In genomic region chr5:23718881-23719328, GRCm38 (mm10) we compare ENCODE assay signal across 19 mouse cellular contexts. TPM values are rescaled to one million over a fixed set of nuclear protein-coding genes. Genes with fewer than 3 reads are reported as not detected.
A peak's percentile ranks its signal among the peaks of the same experiment; 100 is the strongest.
DNase-seq lines count a peak whose midpoint lies in the region; ATAC-seq and TF ChIP-seq lines count a peak whose summit lies in the region.
"Had no signal": no experiment of that assay in that cellular context is flagged by ENCODE, and none has a peak within 500 bp of the region (broad histone marks: within the 10 kb centered on the region; RNA-seq: fewer than 3 reads in every experiment).

No protein-coding gene starts in this region.

- H3K4me3 ChIP-seq in CH12.LX (replicated peaks in 1 of 3; ENCODE audit: low read depth in 2 of 3, low read length in 2 of 3, poor library complexity in 1 of 3): no peak overlapping the region
- H3K4me3 ChIP-seq in hindbrain, embryonic 13.5 days: no peak overlapping the region
- H3K4me3 ChIP-seq: embryonic facial prominence, embryonic 12.5 days; forebrain, embryonic 13.5 days; gastrocnemius, adult 2 months; kidney, embryonic 15.5 days had no signal

- H3K4me1 ChIP-seq in CH12.LX (ENCODE audit: control insufficient read depth in 1 of 2, insufficient read depth in 2 of 2): peaks cover 12 to 22% of the 10 kb centered on the region in 2 experiments
- no peaks in the 10 kb centered on the region for H3K4me1 ChIP-seq in hindbrain, embryonic 13.5 days (replicated peaks)
- H3K4me1 ChIP-seq: embryonic facial prominence, embryonic 12.5 days; forebrain, embryonic 13.5 days; kidney, embryonic 15.5 days had no signal

- no peaks in the 10 kb centered on the region for H3K27me3 ChIP-seq in CH12.LX (replicated peaks)
- no peaks in the 10 kb centered on the region for H3K27me3 ChIP-seq in hindbrain, embryonic 13.5 days
- H3K27me3 ChIP-seq: embryonic facial prominence, embryonic 12.5 days; forebrain, embryonic 13.5 days; kidney, embryonic 15.5 days had no signal

- no peak overlapping the region for H3K27ac ChIP-seq in CH12.LX (ENCODE audit: insufficient read depth, low read depth)
- H3K27ac ChIP-seq in hindbrain, embryonic 13.5 days: no peak overlapping the region
- H3K27ac ChIP-seq: embryonic facial prominence, embryonic 12.5 days; forebrain, embryonic 13.5 days; gastrocnemius, adult 2 months; hindbrain, embryonic 14.5 days; kidney, embryonic 15.5 days; stomach, postnatal 0 days had no signal

- H3K4me2 ChIP-seq in CH12.LX (ENCODE audit: insufficient read depth, low read depth, poor library complexity, severe bottlenecking): no peak overlapping the region; the same call in none of the 2 replicates
- H3K4me2 ChIP-seq in hindbrain, embryonic 13.5 days: no peak overlapping the region
- H3K4me2 ChIP-seq: embryonic facial prominence, embryonic 12.5 days; forebrain, embryonic 13.5 days; heart, embryonic 11.5 days; hindbrain, embryonic 14.5 days; kidney, embryonic 15.5 days had no signal

- 81% methylated on average over 4 of the region's 4 CpGs for WGBS in hindbrain, embryonic 13.5 days

- H3K79me2 ChIP-seq in CH12.LX (replicated peaks; ENCODE audit: control insufficient read depth, extremely low read depth, insufficient read depth, poor library complexity, severe bottlenecking): no peaks in the 10 kb centered on the region

- dilution Hi-C loops in CH12.LX (cut with MboI; ENCODE audit: extremely low pct_ligation_motif_present, extremely low pct_unique_long_range_greater_than_20kb, low sequenced_read_pairs): no loop called here

- TF ChIP-seq RAD21 in CH12.LX (IDR thresholded peaks at IDR 0.05; ENCODE audit: low read depth, low read length): no peak

- TF ChIP-seq EP300 in CH12.LX (IDR thresholded peaks at IDR 0.05; ENCODE audit: low read length): peak; percentile 79

- peak; percentile 70 for DNase-seq in heart, adult 11 months
- no peak for DNase-seq in heart, postnatal 4 days
- DNase-seq in CH12.LX (ENCODE audit: extremely low read depth): peak; percentile 58
- DNase-seq in lung, adult 18-20 months: no peak
- DNase-seq in left cerebral cortex, adult 9 months (ENCODE audit: low spot score in 2 of 2): no peak
- DNase-seq: cerebellum, adult 2 months; gastrocnemius, adult 2 months; left cerebral cortex, postnatal 4 days; lung, adult 2 months; right cerebral cortex, postnatal 4 days had no signal

- ATAC-seq in granulocyte monocyte progenitor cell, adult 5-6 weeks (replicated peaks; ENCODE audit: poor library complexity, severe bottlenecking): peak; percentile 48
- ATAC-seq in neutrophil, adult 5-6 weeks (ENCODE audit: extremely low read depth, insufficient number of reproducible peaks, low FRiP score, poor library complexity, severe bottlenecking): peak; percentile 64; the same call in 1 of the 2 replicates
- ATAC-seq in hindbrain, embryonic 13.5 days (ENCODE audit: low FRiP score): no peak
- ATAC-seq: forebrain, embryonic 13.5 days had no signal

- TF ChIP-seq POLR2A in CH12.LX (IDR thresholded peaks at IDR 0.05; ENCODE audit: low read depth, low read length): no peak

- no peaks in the 10 kb centered on the region for H3K36me3 ChIP-seq in CH12.LX (replicated peaks in 1 of 2; ENCODE audit: control insufficient read depth in 1 of 2, insufficient read depth in 1 of 2, low read length in 1 of 2)
- no peaks in the 10 kb centered on the region for H3K36me3 ChIP-seq in hindbrain, embryonic 13.5 days
- H3K36me3 ChIP-seq: embryonic facial prominence, embryonic 12.5 days; kidney, embryonic 15.5 days had no signal

- no peaks in the 10 kb centered on the region for H3K9me3 ChIP-seq in CH12.LX (replicated peaks; ENCODE audit: low read length)
- H3K9me3 ChIP-seq in hindbrain, embryonic 13.5 days: no peaks in the 10 kb centered on the region
- H3K9me3 ChIP-seq: embryonic facial prominence, embryonic 12.5 days; forebrain, embryonic 13.5 days; kidney, embryonic 15.5 days had no signal

- in situ Hi-C loops in CH12.LX (cut with MboI; ENCODE audit: low pct_ligation_motif_present, low pct_unique_long_range_greater_than_20kb, low sequenced_read_pairs): loop anchor here (10.0 kb wide), 1 partner anchor 204 kb away; no protein-coding TSS in a partner anchor

- H3K9ac ChIP-seq in CH12.LX (ENCODE audit: insufficient read depth, low read depth): no peak overlapping the region
- no peak overlapping the region for H3K9ac ChIP-seq in hindbrain, embryonic 13.5 days
- H3K9ac ChIP-seq: embryonic facial prominence, embryonic 12.5 days; forebrain, embryonic 13.5 days; hindbrain, embryonic 14.5 days; kidney, embryonic 15.5 days had no signal

- no peak for TF ChIP-seq CTCF in CH12.LX (conservative IDR thresholded peaks at IDR 0.05 in 1 of 2, IDR thresholded peaks at IDR 0.05 in 1 of 2; ENCODE audit: low read depth in 2 of 2, low read length in 2 of 2)

TF ChIP-seq in CH12.LX, 34 proteins besides CTCF, POLR2A, EP300 and RAD21:
- TF ChIP-seq ZMIZ1 (IDR thresholded peaks at IDR 0.05; ENCODE audit: low read depth, low read length) (no peak), BHLHE40 (IDR thresholded peaks at IDR 0.05; ENCODE audit: low read depth, low read length) (peak; percentile 73; the same call in 1 of the 2 replicates), RCOR1 (conservative IDR thresholded peaks at IDR 0.05; ENCODE audit: low read depth, low read length) (no peak), MYC (IDR thresholded peaks at IDR 0.05; ENCODE audit: low read depth, low read length) (no peak; the same call in 1 of the 2 replicates), IRF4 (IDR thresholded peaks at IDR 0.05; ENCODE audit: low read depth, low read length) (no peak; the same call in 1 of the 2 replicates), UBTF (IDR thresholded peaks at IDR 0.05; ENCODE audit: low read depth, low read length) (no peak), CHD2 (IDR thresholded peaks at IDR 0.05; ENCODE audit: low read length) (0 out of 2 replicates have a peak, but pooled peaks have one; percentile 22), PAX5 (IDR thresholded peaks at IDR 0.05; ENCODE audit: low read length) (no peak), MAX (IDR thresholded peaks at IDR 0.05; ENCODE audit: low read length) (0 out of 2 replicates have a peak, but pooled peaks have one; percentile 13), ZNF384 (IDR thresholded peaks at IDR 0.05; ENCODE audit: low read depth, low read length) (peak; percentile 67), MAZ (IDR thresholded peaks at IDR 0.05; ENCODE audit: low read depth, low read length) (no peak), MEF2A (IDR thresholded peaks at IDR 0.05; ENCODE audit: borderline replicate concordance, low read depth, low read length) (no peak), USF1 (IDR thresholded peaks at IDR 0.05; ENCODE audit: low read depth, low read length) (no peak), E2F4 (IDR thresholded peaks at IDR 0.05; ENCODE audit: insufficient replicate concordance, low read depth, low read length) (no peak), JUN (IDR thresholded peaks at IDR 0.05; ENCODE audit: insufficient read depth, low read depth, low read length) (peak; percentile 90), ZC3H11A (IDR thresholded peaks at IDR 0.05; ENCODE audit: low read depth, low read length) (no peak), MAFK (IDR thresholded peaks at IDR 0.05; ENCODE audit: insufficient replicate concordance, low read length) (no peak), ETS1 (conservative IDR thresholded peaks at IDR 0.05; ENCODE audit: low read depth, low read length) (peak; percentile 66), ZKSCAN1 (IDR thresholded peaks at IDR 0.05; ENCODE audit: borderline replicate concordance, low read depth, low read length) (no peak), TBP (conservative IDR thresholded peaks at IDR 0.05; ENCODE audit: low read depth, low read length) (no peak), JUND (conservative IDR thresholded peaks at IDR 0.05; ENCODE audit: low read depth, low read length) (peak; percentile 81)

RNA-seq across cellular contexts. Expression of gene Srpk2, which starts 34.5 kb away (rescaled TPM):
- total RNA-seq in heart, postnatal 4 days (2021): 10 to 100 TPM; 61.5 to 68.3 TPM
- total RNA-seq in CH12.LX (2012; rRNA removed): 17.4 and 20.6 TPM in 2 replicates
- total RNA-seq in CH12.LX (2014; rRNA removed): 23.3 and 25.4 TPM in 2 replicates
- polyA plus RNA-seq in CH12.LX (2012; ENCODE audit: insufficient read length, low read depth): 31.1 and 31.2 TPM in 2 replicates
- 45.8 and 60.2 TPM in 2 replicates for total RNA-seq in granulocyte monocyte progenitor cell, adult 5-6 weeks (2014; fragmentation: Nextera tagmentation)
- 47.2 and 51.4 TPM in 2 replicates for total RNA-seq in granulocyte monocyte progenitor cell, adult 5-6 weeks (2017)
- total RNA-seq in neutrophil, adult 5-6 weeks (2017): 95.8 and 119 TPM in 2 replicates
- 101 and 105 TPM in 2 replicates for polyA plus RNA-seq in hindbrain, embryonic 13.5 days (2015; fragmentation: Nextera tagmentation; extraction: Ambion mirVana)

Comparison
In these comparisons a context has a peak if more than half of its experiments do, and no peak if none do; other contexts are left out.
1. DNase-seq: peak in heart, adult 11 months (single experiment) and CH12.LX (single experiment); none in heart, postnatal 4 days (single experiment), lung, adult 18-20 months (0 of 2) and left cerebral cortex, adult 9 months (0 of 2).